Comparison of ENCODE assay signal across 23 mouse cellular contexts in the genomic region with DNA sequence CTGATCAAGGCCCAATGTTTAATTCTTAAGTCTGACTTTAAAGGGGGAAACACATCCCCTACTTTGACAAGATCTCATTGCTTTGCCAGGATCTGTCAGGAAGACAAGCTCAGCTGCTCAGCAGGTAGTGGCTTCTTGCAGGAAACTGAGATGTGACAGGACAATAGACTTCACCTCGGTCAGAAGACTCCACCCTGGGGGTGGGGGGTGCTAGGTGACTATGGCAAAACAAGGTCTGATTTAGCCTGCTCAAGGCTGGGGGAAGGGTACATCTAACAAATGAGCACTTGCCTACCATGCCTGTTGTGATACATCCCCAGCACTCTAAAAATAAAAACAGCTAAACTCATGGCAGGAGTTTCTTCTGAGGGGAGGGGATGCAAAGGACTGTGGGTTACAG. TPM values are rescaled to one million over a fixed set of nuclear protein-coding genes. Genes with fewer than 3 reads are reported as not detected.
"Had no signal": no experiment of that assay in that cellular context is flagged by ENCODE, and none has a peak within 500 bp of the region (broad histone marks: within the 10 kb centered on the region; RNA-seq: fewer than 3 reads in every experiment).

No protein-coding gene starts in this region.

- H3K27ac ChIP-seq: midbrain, embryonic 10.5 days; midbrain, embryonic 12.5 days; neural tube, embryonic 12.5 days; stomach, embryonic 15.5 days; stomach, postnatal 0 days had no signal

- H3K9me3 ChIP-seq: midbrain, embryonic 10.5 days; midbrain, embryonic 12.5 days; neural tube, embryonic 12.5 days; stomach, embryonic 15.5 days had no signal

- H3K4me2 ChIP-seq: lung, embryonic 14.5 days; midbrain, embryonic 12.5 days; neural tube, embryonic 12.5 days; stomach, embryonic 15.5 days had no signal

- H3K36me3 ChIP-seq: midbrain, embryonic 10.5 days; midbrain, embryonic 12.5 days; neural tube, embryonic 12.5 days; stomach, embryonic 15.5 days had no signal

- H3K27me3 ChIP-seq: neural tube, embryonic 12.5 days; stomach, embryonic 15.5 days had no signal

- H3K4me1 ChIP-seq: midbrain, embryonic 10.5 days; midbrain, embryonic 12.5 days; neural tube, embryonic 12.5 days; stomach, embryonic 15.5 days had no signal

- H3K9ac ChIP-seq: lung, embryonic 14.5 days; midbrain, embryonic 12.5 days; neural tube, embryonic 12.5 days; stomach, embryonic 15.5 days had no signal

- H3K4me3 ChIP-seq: midbrain, embryonic 10.5 days; midbrain, embryonic 12.5 days; neural tube, embryonic 12.5 days; stomach, embryonic 15.5 days had no signal

- DNase-seq: lung, adult 18-20 months; lung, embryonic 14.5 days; lung, postnatal 10 days; lung, postnatal 4 days; midbrain, embryonic 14.5 days; right cerebral cortex, postnatal 14 days; thymus, adult 2 months; thymus, postnatal 25 days; thymus, postnatal 4 days had no signal

RNA-seq across cellular contexts. Expression of gene Gm614, which starts 18.8 kb away (rescaled TPM):
- total RNA-seq: megakaryocyte, adult 5-6 weeks; midbrain, postnatal 0 days had no signal
- polyA plus RNA-seq: lung, embryonic 14.5 days; lung, embryonic 16.5 days; midbrain, embryonic 10.5 days; midbrain, embryonic 12.5 days; midbrain, embryonic 14.5 days; midbrain, postnatal 0 days; neural tube, embryonic 12.5 days; neural tube, embryonic 14.5 days; stomach, embryonic 15.5 days; stomach, postnatal 0 days had no signal

RNA-seq across cellular contexts. Expression of gene Gm20489, which starts 23.8 kb away (rescaled TPM):
- total RNA-seq: megakaryocyte, adult 5-6 weeks; megakaryocyte-erythroid progenitor cell, adult 5-6 weeks; midbrain, postnatal 0 days; monocyte, adult 5-6 weeks; neutrophil, adult 5-6 weeks had no signal
- polyA plus RNA-seq: lung, embryonic 14.5 days; lung, embryonic 16.5 days; midbrain, embryonic 10.5 days; midbrain, embryonic 12.5 days; midbrain, embryonic 14.5 days; midbrain, postnatal 0 days; neural tube, embryonic 12.5 days; neural tube, embryonic 14.5 days; spleen, adult 2 months; stomach, embryonic 15.5 days; stomach, postnatal 0 days; thymus, adult 2 months; urinary bladder, adult 2 months had no signal
